Mouse (Mus musculus): ENCODE data around the gene Zfp467.

Zfp467 gene

GRCm38 (mm10) chr6:48439654-48440053 lies 6.0 kb downstream of the Zfp467 start:
- DNase-seq = no peak

DNA sequence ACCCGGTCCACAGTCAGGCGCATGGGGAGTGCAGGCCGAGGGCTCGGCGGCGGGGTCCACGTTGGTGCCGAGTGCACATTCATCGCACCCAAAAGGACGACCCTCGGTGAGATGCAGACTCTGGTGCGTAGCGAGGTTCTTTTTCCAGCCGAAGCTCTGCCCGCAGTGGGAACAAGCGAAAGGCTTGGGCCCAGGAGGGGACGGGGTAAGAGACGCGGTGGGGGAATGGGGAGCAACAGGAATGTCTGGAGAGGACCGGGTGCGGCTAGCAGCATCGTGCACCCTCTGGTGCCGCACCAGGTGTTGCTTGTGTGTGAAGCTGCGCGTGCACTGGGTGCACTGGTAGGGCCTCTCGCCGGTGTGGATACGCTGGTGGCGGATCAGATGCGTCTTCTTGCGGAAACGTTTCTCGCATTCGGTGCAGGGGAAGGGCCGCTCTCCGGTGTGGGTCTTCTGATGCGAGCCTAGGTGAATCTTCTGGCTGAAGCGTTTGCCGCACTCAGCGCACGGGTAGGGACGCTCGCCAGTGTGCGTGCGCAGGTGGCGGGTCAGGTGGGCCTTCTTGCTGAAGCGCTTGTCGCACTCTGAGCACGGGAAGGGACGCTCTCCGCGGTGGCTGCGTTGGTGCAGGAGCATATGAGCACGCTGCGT lies 7.0 kb downstream of the Zfp467 start:
- peak in 1 of 2 experiments; percentile 58 for DNase-seq

GRCm38 (mm10) chr6:48437679-48438376 lies 7.8 kb downstream of the Zfp467 start:
- DNase-seq = no peak

- DNase-seq = no peak
Measured at GRCm38 (mm10) chr6:48435706-48436349, 9.8 kb downstream of the Zfp467 start.

DNA sequence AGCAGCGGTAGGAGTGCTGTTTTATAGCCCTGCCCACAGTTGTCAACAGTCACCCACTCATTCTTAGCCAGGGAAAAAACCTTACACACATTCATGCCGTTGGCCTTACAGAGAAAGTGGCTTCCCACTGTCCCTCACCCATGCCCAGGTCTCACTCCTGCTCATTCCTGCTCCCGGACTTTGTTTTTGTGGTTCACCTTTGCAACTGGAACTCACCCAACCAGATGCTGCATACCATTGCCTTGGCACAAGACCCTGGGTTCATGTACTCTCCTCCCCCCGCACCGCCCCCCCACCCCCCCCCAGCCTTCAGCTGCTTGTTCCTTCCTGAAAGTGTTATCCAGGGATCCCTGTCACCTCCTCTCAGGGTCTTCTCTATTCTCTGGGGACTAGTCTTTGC lies 10.5 kb downstream of the Zfp467 start:
- DNase-seq = no peak

- no peak for DNase-seq
Measured at GRCm38 (mm10) chr6:48434651-48435050, 11.0 kb downstream of the Zfp467 start.

- no peak for DNase-seq
Measured at GRCm38 (mm10) chr6:48432893-48433816, 12.5 kb downstream of the Zfp467 start.

DNA sequence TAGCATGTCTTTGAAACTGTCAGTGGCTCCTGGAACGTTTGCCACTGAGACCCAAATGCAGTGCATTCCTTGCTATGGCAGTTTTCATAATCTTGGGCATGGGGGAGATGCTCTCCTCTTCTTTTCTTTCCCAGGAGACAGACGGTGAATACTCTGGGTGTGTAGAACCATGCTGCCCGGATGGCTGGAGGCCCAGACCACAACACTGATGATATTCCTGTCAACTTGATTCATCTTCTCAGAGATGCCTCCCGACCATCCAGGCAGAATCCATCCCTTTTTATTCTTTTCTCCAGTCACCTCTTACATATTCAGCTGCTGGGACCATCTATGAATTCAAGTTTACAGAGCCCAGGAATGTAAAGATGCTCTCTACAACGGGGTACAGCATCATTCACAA lies 14.9 kb downstream of the Zfp467 start:
- peak in 1 of 2 experiments; percentile 59 for DNase-seq

GRCm38 (mm10) chr6:48428769-48429557 lies 16.7 kb downstream of the Zfp467 start:
- no peak for DNase-seq

GRCm38 (mm10) chr6:48426956-48427355 lies 18.7 kb downstream of the Zfp467 start:
- no peak for DNase-seq

DNA sequence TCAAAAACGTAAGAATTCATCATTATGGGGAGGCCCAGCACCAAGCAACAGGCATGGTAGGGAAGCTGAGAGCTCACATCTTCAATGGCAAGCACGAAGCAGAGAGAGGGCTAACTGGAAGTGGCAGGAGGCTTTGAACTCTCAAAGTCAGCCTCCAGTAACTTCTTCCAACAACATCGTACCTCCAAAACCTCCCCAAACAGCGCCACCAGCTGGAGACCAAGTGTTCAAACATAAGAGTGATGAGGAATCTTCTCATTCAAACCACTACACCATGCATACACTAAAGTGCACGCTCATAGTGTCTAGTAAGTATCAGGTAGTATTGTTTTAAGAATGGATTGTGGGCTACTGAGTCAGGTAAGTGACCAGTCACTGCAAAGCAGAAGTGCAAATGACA lies 21.6 kb downstream of the Zfp467 start:
- peak in 1 of 2 experiments; percentile 67 for DNase-seq

GRCm38 (mm10) chr6:48423336-48423735 lies 22.3 kb downstream of the Zfp467 start:
- peak; percentile 62 to 74 for DNase-seq

DNA sequence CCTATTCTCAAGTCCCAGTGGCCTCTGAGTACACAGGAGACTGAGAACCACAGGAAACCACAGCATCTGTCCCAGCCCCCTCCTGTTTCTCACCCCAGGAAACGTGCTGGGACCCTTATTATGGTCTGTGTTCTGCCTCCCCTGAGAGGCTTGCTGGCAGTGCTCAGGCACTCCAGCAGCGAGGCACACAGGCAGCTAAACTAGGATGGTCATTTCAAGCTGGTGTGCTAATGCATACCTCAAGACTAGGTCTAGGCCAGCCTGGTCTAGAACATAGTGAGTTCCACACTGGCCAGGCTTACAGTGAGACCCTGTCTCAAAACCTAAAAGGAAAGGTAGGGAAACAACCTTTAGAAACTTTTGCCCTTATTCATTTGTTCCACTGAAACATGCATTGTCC lies 25.0 kb downstream of the Zfp467 start:
- no peak for DNase-seq

DNA sequence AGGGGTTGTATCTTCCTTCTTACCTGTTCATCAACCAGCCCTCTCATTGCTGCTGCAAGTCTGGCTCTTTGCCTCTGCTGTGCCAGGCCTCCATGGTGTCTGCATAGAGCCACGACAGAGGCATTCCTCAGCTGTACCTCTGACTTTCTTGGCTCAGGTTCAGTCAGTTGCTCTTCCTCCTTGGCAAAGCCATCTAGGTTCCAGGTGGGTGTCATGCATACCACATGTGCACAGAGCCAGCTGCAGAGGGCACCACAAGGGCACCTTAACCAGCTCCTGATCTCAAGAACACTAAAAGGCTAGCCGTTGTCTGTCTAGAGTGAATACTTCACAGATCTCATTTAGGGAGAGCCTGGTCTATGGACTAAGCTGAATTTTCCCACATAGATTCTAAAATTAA lies 29.1 kb downstream of the Zfp467 start:
- DNase-seq = no peak

DNA sequence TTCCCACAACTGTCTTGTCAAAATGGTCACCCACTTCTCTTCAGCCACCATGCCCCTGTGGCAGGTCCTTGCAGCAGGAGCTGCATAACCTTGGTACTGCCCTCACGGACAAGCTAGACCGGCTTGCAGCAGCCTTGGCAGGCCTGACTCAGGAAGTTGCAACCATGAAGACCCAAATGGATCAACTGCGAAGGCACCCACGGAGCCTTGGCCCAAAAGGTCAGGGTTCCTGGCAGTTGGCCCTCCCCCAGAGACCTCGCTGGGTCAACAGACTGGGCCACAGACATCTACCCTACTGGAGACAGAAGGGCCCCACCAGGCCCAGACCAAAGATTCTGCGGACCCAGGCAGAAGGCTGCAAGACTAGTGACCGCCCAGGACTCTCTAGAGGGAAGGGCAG lies 30.0 kb downstream of the Zfp467 start:
- no peak for DNase-seq

GRCm38 (mm10) chr6:48414886-48415285 lies 30.7 kb downstream of the Zfp467 start:
- DNase-seq = no peak

DNA sequence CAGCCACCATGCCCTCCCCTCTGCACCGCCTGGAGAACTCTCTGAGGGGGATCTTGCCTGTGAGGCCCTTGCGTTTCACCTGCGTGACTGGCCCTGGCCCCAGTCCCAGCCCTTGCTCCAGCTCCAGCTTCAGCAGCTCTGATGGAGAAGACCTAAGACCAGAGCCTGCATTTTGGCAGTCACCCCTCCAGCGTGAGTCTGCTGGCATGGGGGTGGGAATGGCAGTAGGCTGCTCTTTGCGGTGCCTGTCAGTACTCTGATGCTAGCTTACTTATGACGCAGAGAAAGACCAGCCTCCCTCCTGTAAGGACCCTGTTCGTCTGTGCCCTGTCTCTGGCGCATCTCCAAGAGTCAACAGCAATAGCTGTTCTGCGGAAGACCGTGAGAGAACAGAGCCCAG lies 32.5 kb downstream of the Zfp467 start:
- no peak for DNase-seq

DNA sequence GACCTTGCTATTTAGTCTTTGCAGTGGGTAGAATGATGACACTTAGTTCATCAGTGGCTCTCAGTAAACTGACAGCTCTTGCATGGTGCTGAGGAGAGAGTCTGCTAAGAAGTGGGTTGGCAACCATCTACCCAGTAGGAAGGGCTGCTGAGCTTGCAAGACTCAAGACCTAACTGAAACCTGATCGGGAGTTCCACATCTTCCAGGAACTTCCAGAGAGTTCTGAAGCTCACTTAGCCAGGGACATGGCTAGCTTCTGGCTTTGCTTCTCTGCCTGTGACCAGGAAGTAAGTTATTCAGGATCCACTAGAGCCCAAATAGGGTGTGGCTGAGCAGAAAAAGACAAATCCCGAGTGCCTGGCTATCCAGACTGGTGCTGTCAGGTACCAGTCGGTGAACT lies 33.0 kb downstream of the Zfp467 start:
- DNase-seq = no peak

GRCm38 (mm10) chr6:48412147-48412546 lies 33.5 kb downstream of the Zfp467 start:
- DNase-seq = peak in 1 of 2 experiments; percentile 31

DNA sequence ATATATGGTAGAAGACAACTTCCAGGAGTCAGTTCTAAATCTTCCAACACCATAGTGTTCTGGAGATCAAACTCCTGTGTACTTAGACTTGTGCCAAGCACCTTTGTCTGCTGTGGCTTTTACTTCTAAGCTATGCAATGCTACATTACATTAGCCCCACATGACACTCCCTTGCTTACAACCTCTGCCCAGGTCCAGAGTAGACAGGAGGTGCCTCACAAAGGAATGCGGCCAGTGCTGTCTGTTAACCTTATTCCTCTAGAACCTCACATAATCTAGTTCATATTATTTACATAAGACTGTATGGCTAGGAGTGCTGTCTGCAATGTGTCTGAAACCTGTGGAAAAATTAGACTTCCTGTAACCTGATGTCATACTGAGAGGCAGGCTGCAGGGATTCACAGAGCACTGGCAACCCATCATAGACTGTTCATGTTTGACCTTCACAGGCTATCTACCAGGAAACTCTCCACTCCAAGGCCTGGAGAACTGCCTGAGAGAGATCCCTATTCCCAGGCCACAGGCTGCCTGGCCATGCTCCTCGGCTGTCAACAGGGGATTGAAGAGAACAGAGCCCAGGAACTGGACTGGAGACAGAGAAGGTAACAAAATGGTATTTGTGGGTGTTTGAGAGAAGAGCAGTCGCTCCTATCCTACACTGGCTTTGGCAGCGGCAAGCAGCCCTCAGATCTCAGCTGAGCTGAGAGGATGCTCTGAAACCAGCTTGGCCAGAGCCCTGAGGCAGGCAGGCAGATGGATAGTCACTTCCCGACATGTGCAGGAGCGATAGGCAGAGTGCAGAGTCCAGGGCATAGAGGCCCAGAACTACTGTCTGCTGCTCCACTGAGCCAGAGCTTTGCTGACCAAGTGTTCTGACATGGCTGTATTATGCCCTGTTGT lies 34.2 kb downstream of the Zfp467 start:
- peak; percentile 0 to 11 for DNase-seq

- DNase-seq = peak; percentile 0 to 1
Measured at GRCm38 (mm10) chr6:48410551-48410950, 35.1 kb downstream of the Zfp467 start.
